Mouse (Mus musculus) MEL (cell line): ENCODE measurements at regions not wholly inside any gene's neighbourhood (a gene's known extent, or its start where the extent isn't known, plus 50 kb on each side); places are given as distances from the start of the nearest gene placed in this dataset.

Source experiments
- CTCF ChIP-seq, 3 experiments: IDR thresholded peaks in 2 of 3; conservative IDR thresholded peaks in 1 of 3; 2 replicates each; pipeline ENCODE4 v1.5.1; 2011 to 2012; ENCODE audit warnings: low read length in 3 of 3, low read depth in 2 of 3, mild to moderate bottlenecking in 2 of 3, improper control_type of control experiment in 1 of 3, inconsistent platforms in 1 of 3, mixed read lengths in 1 of 3, moderate library complexity in 1 of 3; ENCODE audit not compliant: control insufficient read depth in 1 of 3, insufficient read depth in 1 of 3, poor library complexity in 1 of 3, severe bottlenecking in 1 of 3
- ELF1 ChIP-seq: IDR thresholded peaks from 2 replicates; pipeline ENCODE4 v1.6.1; 2014; ENCODE audit warnings: low read depth, mild to moderate bottlenecking, inconsistent platforms, low read length, improper control_type of control experiment, moderate library complexity
- EP300 ChIP-seq, 2 experiments: IDR thresholded peaks; 2 replicates each; pipeline ENCODE4 v1.6.1; 2011; ENCODE audit warnings: improper control_type of control experiment in 2 of 2, low read length in 2 of 2, low read depth in 1 of 2, mild to moderate bottlenecking in 1 of 2
- GATA1 ChIP-seq: IDR thresholded peaks from 2 replicates; pipeline ENCODE4 v1.6.1; 2011; ENCODE audit warnings: low read depth, low read length, improper control_type of control experiment
- HCFC1 ChIP-seq: IDR thresholded peaks from 2 replicates; pipeline ENCODE4 v1.6.1; 2012; ENCODE audit warnings: low read depth, mild to moderate bottlenecking, inconsistent platforms, low read length, improper control_type of control experiment, moderate library complexity
- KAT2A ChIP-seq: conservative IDR thresholded peaks from 2 replicates; pipeline ENCODE4 v1.6.1; 2012; ENCODE audit warnings: low read depth, low read length, improper control_type of control experiment, inconsistent platforms
- MAFK ChIP-seq: IDR thresholded peaks from 2 replicates; pipeline ENCODE4 v1.6.1; 2011; ENCODE audit warnings: low read depth, mild to moderate bottlenecking, low read length, improper control_type of control experiment, borderline replicate concordance
- MXI1 ChIP-seq: IDR thresholded peaks from 2 replicates; pipeline ENCODE4 v1.6.1; 2011; ENCODE audit warnings: mild to moderate bottlenecking, low read depth, low read length, improper control_type of control experiment
- POLR2A ChIP-seq, 2 experiments: IDR thresholded peaks; 2 replicates each; pipeline ENCODE4 v1.6.1; 2011 to 2012; ENCODE audit warnings: low read length in 2 of 2, mild to moderate bottlenecking in 2 of 2, control low read depth in 1 of 2, improper control_type of control experiment in 1 of 2, low read depth in 1 of 2, moderate library complexity in 1 of 2; ENCODE audit not compliant: control insufficient read depth in 1 of 2, insufficient read depth in 1 of 2, poor library complexity in 1 of 2
- RCOR1 ChIP-seq: IDR thresholded peaks from 2 replicates; pipeline ENCODE4 v1.6.1; 2012; ENCODE audit warnings: low read depth, mild to moderate bottlenecking, inconsistent platforms, low read length, improper control_type of control experiment
- ZNF384 ChIP-seq: IDR thresholded peaks from 2 replicates; pipeline ENCODE4 v1.6.1; 2012; ENCODE audit warnings: low read depth, mild to moderate bottlenecking, inconsistent platforms, low read length, improper control_type of control experiment

- no peak for TF ChIP-seq EP300 (IDR thresholded peaks at IDR 0.05; ENCODE audit: low read depth in 1 of 2, low read length in 2 of 2)
- peak; percentile 58 to 77 (median 65) for TF ChIP-seq CTCF (IDR thresholded peaks at IDR 0.05 in 2 of 3, conservative IDR thresholded peaks at IDR 0.05 in 1 of 3; ENCODE audit: control insufficient read depth in 1 of 3, insufficient read depth in 1 of 3, low read depth in 2 of 3, low read length in 3 of 3, poor library complexity in 1 of 3, severe bottlenecking in 1 of 3)
- TF ChIP-seq RCOR1, result no peak
- no peak for TF ChIP-seq MXI1
- no peak for TF ChIP-seq GATA1
- TF ChIP-seq ELF1, result no peak
- TF ChIP-seq ZNF384, result peak; percentile 93
- no peak for TF ChIP-seq POLR2A (IDR thresholded peaks at IDR 0.05; ENCODE audit: control insufficient read depth in 1 of 2, insufficient read depth in 1 of 2, low read depth in 1 of 2, low read length in 2 of 2, poor library complexity in 1 of 2)
- no peak for TF ChIP-seq MAFK
- no peak for TF ChIP-seq KAT2A
- TF ChIP-seq HCFC1, result no peak
Observed at GRCm38 (mm10) chr3:103429227-103429788, 145.7 kb upstream of the Syt6 start.
